Mouse (Mus musculus) heart, adult 11 months (tissue): Measurements from ENCODE around the gene Ncapd3.

Source experiments
- DNase-seq: peaks from one replicate; pipeline ENCODE4 v3.0.0; 2022

The Ncapd3 gene

DNA sequence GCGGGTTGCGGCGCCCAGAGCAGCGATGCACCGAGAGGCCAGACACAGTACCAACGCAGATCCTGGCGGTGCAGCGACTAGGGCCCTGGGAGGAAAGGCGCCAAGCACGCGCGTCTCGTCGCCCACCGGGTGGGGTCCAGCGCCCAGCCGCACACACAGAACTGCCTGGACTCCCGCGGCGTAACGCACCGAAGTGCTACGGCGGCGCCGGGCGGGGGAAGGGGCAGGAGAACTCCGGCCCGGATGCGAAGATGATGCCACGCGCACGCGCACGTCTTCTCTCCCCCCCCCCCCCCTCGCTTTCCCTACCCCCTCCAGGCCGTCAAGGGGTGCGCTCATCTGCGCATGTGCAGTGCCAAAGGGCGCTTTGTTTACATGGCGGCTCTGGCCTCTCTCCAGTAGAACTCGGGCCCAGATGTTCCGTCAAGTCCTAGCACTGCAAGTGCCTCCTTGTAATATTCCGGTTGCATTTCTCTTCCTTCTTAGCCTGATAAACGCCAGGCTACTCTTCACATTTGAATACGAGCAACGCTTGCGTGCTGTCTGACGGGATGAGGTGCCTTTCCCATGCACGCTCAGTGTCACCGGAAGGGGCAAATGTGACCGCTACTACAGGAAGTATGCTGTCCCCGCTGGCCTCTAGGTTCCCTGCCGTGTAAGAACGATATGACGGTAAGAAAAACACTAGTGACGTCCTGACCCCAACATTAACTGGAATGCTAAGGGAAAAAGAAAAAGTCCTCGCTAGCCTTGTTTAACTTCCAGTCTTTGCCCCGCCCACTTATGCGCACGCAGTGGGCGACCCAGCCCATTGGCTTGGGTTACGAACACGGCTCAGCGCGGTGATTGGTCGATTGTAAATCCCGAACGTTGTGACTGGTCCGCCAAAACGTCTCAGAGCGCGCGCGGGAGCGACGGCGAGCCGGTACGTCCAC lies at the start of gene Ncapd3, which contains the start of gene Vps26b:
TSS of gene Ncapd3 (plus strand) at position 348 of the 935 bp plus-strand sequence.
TSS of gene Vps26b (minus strand) at position 238 of the 935 bp plus-strand sequence.
- DNase-seq, result peak; percentile 100

DNA sequence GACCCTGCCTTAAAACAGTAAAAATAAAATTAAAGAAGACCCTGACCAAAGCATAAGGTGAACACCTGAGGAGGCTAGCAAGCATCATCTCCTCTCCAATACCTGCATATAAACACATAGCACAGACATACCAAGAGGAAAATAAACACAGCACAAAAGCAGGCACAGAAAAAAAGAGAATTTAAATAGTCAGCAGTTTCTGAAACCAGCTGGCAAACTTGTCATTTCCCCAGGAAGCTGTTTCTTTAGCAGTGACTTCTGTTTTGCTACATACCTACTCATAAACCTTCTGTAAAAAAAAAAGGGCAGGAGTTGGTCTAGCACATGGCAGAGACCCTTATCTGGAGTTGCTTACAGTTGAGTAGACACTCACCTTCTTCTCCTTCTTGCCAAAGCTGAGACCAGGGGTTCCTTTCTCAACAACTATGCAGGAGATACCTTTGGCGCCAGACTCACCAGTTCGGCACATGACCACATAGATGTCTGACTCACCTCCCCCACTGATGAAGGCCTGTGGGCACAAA lies 44.8 kb upstream of the Ncapd3 start:
- peak; percentile 74 for DNase-seq

DNA sequence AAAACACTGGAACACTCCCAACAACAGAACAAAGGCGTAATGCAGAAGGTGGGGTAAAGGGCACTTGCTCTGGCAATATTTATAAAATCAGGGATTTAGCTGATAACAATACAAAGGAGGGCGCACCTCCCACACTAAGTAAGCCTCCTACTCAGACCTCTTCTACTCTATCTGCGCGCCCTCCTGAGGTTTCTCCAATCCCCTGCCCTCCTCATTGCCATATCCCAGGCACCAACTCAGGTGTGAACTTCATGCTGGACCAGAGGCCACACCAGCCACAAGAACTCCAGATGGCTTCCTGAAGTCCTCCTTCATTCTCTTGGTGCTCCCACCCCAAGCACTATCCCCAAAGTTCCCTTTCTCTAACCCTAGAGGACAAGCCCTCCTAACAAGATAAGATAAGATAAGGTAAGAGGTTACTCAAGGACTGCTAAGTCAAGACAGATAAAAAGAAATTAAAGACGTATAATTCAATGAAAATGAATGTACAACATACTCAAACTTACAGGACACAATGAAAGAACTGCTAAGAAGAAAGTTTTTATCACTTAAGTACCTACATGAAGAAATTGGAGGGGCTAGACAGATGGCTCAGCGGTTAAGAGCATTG lies 44.2 kb upstream of the Ncapd3 start:
- DNase-seq, result peak; percentile 65

DNA sequence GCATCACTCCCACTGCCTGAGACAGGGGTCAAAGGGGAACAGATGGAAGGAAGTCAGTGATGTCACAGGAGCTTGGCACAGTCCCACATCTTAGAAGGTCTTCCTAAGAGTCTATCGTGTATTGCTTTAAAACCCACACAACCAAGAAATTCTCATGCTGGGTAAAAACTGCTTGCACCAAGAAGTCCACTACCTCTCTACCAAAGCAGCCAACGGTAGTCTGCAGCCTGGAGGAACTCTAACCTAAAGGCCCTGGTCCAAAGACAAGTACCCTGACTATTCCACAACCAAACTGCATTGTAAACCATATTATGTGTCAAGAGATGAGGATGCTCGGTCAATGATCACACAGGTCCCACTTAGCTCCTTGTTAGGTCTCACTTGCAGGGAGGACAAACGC lies 39.8 kb upstream of the Ncapd3 start:
- peak; percentile 83 for DNase-seq

DNA sequence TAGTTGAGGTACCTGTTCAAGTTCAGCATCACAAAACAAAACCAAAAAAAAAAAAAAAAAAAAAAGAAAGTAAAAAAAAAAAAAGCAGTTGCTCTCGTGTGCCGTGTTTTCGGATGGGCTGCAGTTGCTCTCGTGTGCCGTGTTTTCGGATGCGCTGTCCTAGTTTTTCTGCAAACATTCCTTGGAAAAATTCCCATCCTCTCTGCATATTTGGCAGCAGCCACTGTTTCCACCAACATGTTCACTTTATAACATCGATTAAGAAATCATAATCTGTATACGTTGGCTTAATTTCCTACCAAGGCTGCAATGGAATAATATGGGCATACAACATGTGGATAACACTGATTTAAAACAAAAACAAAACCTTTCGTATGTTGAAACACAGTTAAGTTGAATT lies 36.9 kb upstream of the Ncapd3 start:
- peak; percentile 24 for DNase-seq

DNA sequence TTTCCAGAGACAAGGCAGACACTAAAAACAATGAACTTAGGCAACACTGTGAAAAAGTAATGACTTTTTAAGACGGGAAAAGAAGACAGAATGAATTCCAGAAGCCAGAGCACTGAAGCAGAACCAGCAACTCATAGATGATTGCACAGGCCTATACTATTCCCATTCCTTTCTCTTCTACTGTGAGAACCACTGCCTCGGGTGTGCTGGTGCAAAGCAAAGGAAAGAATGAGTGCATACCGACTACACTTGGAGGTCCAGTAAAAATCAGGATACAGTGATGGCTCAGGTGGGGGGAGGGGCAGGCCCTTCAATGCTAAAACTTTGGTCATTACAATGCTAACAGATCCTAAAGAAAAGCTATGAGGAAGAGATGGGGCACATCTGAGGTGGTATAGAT lies 36.1 kb upstream of the Ncapd3 start:
- peak; percentile 71 for DNase-seq

DNA sequence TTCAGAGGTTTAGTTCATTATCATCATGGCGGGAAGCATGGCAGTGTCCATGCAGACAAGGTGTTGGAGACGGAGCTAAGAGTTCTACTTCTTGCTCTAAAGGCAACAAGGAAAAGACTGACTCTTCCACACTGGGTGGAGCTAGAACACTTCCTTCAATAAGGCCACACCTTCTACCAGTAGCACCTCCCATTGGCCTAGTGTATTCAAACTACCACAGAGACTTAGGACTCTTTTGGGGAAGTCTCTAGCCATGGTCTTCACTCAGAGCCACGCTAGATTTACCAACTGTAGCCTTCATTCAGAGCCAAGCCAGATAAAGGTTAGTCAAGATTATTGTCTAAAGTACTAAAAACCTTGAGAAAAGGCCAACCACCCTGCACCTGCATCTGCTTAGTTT lies 32.9 kb upstream of the Ncapd3 start:
- DNase-seq, result peak; percentile 90

DNA sequence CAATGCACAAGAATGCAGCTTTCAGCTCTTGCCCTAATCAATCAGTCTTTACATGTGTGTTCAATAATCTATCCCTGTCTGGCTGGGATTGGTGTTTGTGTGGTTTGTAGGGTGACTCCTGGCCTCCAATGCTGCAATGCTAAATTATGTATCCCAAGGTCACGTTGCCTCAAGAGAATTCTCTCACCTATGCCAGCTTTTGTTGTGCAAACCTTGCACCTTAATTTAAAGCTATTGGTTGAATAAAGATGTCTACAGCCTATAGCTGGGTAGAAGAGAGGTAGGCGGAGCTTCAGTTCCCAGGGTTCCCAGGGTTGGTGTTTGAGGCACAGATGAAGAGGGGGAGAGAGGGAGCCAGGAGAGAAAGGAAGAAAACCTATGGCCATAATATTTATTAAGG lies 32.5 kb upstream of the Ncapd3 start:
- DNase-seq, result peak; percentile 52

DNA sequence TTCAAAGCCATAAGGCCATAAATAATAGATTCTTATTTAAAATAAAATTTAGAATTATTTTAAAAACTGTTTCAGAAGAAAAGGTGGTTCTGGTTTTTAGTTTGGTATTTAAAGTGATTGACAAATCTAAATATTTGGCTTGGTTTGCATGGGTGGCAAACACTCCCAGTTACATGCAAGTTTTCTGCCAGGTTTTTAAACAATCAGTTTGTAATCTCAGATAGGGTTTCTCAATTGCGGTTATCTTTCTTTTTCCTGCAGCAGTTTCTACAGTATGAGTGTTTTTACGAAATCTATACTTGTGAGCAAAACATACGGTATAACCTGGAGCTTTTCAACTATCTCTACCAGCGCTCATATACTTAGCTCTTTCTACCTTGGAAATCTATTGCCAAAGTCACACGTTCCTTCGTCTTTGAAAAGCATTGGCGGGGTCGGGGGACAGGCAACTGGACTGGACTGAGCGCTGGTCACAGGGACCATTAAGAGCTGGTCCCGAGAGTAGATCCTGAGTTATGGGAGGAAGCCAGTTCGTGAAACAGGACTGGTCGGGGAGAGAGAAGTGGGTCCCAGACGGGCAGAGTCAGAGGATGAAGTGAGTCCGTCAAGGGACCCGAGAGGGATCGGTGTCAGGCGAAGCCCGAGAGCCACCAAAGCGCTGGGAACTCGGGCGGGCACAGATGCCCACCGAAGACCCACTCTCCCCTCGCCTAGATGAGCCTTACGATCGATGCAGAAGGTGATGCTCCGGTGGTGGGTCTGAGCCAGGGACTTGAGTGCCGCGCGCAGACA lies 31.1 kb upstream of the Ncapd3 start:
- DNase-seq, result no peak

DNA sequence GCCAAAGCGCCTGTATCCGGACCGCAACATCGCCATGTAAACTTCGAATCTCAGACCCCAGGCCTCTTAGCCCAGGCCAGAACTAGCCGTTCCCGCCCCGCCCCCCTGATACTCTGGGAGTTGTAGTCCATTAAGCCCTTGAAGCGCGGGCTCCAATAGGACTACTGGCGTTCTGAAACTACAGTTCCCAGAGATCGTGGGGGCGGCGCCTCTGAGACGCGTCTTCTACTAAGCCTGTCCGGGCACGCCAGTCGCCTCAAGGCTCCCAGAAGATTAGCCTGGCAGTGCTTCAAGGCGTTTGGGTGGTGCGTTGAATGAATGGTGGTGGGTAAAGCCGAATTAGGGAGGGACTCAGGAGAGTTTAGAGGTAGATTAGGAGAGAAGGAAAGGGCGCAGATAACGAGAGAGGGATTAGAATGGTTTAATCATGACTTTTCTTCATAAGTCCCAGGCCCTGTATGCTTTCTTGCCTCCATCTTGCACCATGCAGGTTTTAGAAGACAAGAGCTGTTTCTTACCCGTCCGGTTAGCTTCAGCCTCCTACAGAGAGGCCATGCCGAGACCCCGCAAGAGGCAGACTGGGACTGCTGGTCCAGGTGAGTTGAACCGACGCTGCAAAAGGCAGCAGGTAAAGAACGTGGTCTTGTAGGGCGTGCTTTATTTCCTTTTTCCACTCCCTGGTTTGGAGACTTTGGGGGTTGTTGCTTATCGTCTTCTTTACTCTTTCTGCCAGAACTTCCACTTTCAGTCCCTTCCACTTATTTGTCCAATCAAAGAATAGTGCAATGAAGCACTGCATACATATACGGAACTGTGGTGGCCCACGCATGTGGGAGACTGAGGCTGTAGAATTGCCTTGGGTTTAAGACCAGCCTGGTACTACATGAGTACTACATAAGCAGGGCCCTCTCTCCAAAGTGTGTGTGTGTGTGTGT lies 30.2 kb upstream of the Ncapd3 start, which contains the start of the genes Acad8 and Thyn1:
TSS of gene Acad8 (minus strand) at position 106 of the 935 bp plus-strand sequence.
TSS of gene Thyn1 (plus strand) at position 250 of the 935 bp plus-strand sequence.
- DNase-seq, result peak; percentile 100

DNA sequence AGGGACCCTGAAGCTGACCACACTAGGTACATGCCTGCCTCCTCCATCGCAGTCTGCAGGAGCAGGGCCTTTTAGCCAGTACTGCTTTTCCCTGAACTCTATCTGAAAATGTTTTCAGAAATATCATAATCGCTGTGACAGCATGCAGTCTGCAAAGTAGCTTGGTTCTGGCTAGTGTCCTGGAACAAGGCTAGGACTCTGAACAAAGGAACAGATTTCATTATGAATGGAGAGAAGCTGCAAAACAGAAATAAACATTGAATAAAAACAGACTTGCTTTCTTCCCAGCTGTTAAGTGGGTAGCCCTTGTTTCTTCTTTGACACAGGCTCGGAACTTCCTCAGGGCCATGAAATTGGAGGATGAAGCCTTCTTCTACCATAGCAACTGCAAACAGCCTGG lies 24.7 kb upstream of the Ncapd3 start:
- peak; percentile 79 for DNase-seq

DNA sequence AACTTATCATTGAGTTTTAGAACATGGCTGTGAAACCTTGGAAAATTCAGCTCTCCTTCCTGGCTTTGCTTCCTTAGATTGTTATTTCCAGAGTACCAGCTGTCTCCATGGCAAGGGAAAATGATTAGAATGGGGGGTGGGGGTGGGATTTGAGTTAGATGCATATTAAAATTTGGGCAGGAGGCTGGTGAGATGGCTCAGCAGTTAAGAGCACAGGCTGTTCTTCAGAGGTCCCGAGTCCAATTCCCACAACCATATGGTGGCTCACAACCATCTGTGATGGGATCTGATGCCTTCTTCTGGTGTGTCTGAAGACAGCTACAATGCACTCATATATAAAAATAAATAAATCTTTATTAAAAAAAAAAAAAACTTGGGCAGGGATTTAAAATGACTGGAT lies 24.0 kb upstream of the Ncapd3 start:
- peak; percentile 29 for DNase-seq

DNA sequence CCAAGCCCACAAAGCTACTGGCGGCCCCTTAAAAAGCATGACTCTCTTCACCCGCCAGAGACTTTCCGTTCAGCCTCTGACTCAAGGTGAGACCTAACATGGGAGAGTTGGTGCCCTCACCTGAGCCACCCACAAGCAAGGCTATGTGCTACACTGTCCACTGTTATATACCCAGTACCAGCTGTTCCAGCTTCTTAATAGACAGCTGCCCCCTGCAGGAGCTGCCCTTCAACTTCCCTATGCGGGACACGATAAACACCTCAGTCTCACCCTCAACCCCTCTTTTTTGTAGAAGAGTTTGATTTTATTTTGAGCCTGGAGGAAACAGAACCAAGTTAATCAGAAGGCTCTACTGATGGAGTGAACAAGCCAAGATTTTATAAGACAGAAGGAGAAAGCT lies 23.1 kb upstream of the Ncapd3 start:
- DNase-seq, result peak; percentile 76

DNA sequence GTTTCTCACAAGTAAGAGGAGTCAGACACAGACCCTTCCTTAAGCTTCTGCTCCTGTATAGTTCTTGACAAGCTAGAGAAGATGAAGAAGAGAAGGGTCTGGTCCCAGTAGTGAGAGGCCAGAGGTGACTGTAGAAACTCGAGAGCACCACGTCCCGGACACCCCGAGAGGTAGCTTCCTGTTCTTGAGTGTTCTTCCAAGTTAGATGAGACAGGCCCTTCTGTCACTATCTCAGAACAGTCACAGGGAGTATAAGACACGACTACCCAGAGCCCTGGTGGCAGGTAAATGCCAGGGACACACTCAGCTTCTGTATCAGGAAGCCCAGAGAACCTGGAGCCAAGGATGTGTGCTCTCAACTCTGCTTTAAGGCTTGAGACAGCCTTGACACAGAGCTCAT lies 20.7 kb upstream of the Ncapd3 start:
- no peak for DNase-seq

DNA sequence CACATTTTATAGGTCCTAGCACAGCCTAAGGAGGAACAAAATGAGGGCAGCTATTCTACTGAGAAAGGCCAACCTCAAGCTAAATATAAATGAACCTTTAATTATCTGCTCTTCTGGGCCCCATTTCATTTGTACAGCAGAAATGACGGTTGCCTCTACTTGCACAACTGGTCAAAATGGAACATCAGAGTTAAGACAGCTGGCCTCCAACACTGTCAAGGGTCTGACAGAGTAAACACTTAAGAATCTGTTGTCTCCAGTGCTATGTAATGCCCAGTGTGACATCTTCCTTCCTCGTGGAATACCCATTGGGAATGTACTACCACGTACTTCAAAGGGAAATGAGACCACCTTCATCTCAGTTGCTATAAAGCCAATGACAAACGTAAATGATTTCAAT lies 18.4 kb upstream of the Ncapd3 start:
- DNase-seq, result no peak

DNA sequence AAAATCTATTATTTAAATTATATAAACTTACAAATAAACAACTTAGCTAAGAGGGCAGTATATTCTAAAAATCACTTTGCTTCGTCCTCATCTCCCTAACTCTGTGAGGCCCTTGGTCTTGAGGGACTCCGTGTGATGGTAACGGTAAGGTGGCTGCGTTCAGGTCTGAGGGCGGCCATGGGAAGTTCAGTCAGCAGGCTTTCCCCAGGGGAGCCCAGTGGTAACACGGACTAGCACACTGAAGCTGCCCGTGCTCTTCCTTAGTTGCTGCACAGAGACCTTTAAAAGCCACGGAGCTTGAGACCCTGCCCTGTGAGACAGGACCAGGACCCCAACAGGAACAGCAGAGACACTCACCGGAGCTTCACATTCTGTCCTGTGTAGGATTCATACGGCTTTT lies 11.0 kb upstream of the Ncapd3 start:
- DNase-seq, result no peak

DNA sequence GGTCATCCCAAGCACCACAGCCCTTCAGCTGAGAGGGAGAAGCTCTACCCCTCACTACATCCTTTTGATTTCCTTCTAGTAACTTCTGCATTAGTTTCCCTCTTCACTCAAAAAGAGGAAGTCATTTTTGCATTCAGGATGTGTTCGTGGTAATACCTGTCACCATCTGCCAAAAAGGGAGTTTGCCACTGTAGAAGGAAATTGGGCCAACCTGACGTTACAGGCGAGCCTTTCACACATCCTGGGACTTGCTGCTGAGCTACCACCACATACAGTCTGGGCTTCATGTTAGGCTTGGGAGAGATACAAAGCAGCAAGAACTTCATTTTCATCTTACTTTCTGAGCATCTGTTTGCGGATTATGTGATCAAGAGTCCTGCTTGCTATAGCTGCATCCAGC lies 6.3 kb upstream of the Ncapd3 start:
- DNase-seq, result no peak

DNA sequence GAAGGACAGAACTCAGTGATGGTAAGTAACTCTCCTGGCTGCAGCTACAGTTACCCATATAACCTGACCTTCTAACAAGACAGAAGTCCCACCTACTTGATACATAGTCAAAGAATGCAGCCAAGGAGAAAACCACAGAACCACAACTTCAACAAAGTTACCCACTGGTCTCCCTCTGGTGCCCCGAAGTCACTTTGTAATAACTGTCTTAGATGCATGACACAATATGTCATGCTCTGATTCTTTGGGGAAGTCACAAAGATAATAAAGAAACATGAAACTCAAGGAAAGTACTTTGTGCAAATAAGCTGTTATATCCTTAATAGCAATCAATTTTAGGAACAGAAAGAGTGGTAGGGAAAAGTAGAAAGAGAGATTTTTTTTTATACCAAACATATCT lies 3.3 kb upstream of the Ncapd3 start:
- DNase-seq, result no peak

DNA sequence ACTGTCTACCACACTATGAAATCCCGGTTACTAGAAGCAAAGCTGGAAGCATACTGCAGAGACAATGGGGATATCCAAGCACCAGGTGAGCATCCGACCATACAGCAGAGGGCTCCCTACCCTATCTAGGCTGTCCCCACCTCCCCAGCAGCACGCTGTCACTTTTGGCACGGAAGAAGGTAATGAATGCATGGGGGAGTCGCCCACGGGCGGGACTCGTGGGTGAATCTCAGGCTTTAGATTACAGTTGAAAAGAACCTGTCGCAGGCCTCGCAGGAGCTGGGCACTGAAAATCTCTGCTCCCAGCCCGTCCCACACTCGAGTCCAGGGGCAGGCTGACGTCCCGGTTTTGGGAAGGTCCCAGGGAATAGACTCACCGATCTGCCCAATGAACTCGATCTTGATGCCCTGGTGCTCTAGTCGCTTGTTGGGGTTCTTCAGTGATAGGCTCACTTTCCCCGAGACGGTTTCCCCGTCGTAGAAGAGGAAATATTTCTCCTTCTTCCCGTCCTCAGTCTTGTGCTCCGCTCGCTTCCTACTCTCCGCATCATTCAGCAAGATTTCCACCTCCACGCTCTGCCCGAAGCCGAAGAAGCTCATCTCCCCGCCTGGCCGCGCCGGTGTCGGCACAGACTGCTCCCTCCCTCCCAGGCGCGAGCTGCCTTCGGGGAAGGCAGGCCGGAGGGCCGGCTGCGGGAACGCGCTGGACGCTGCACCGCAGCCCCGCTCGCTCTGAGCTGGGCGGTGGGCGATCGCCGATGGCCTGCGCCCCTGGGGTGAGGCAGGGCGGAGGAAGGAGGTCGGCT lies 750 bp upstream of the Ncapd3 start:
- DNase-seq, result peak; percentile 96

DNA sequence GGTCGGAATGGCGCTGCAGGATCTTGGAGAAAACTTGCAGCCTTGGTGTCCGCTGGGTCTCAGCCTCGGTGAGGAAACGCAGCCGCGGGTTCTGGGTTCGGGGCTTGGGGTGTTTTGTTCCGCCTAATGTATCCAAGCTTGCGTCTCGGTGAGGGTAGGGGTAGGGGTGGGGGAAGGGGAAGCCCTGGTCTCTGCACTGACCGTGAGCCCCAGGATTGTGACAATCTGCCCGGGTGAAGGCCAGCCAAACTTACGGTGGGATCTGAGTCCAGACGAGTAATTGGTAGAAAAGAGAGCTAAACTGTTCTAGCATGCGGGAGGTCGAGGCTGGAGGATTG lies 757 bp downstream of the Ncapd3 start:
- DNase-seq, result no peak

DNA sequence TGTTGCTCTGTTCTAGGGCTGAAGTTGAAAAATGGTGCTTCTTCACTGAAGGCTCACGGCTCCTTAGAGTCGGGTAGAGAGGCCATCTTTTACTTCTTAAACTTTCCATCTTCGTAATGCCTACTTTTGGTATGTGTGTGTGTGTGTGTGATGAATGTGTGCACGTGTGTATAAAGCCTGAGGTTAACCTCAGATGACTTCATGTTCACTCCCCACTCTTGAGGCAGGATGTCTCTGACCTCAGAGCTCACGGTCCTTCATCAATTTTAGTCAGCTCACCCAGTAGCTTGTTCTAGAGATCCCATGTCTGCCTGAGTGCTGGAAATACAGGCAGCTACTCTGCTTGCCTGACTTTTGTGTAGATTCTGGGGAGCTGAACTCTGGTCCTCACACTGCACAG lies 13.9 kb downstream of the Ncapd3 start:
- no peak for DNase-seq
